Mouse (Mus musculus) inflammation-experienced regulatory T-cells, adult 6 months (primary cell): Measurements from ENCODE around the gene Mtmr14. TPM values are rescaled to one million over a fixed set of nuclear protein-coding genes. Genes with fewer than 3 reads are reported as not detected.

Source experiments
- polyA plus RNA-seq, 3 experiments: library from polyadenylated mRNA; unstranded; fragments of 100-300 nt; shearing (Covaris generic); gene quantifications; one replicate each; pipeline ENCODE4 v1.2.1; 2017

Gene Mtmr14
- polyA plus RNA-seq, 3 experiments from 2014 or later = 12.0 to 18.4 (median 16.2) TPM

Other genes with a start within 250 kb of the Mtmr14 start
- gene Thumpd3, start 191.6 kb upstream of the Mtmr14 start, polyA plus RNA-seq = 100 to 1,000 TPM in 2 of 3 experiments, 10 to 100 TPM in 1; 89.0 to 121 (median 107) TPM
- 10 to 100 TPM; 33.6 to 48.8 (median 47.2) TPM for gene Setd5, start 160.5 kb upstream of the Mtmr14 start, polyA plus RNA-seq
- gene Lhfpl4, start 42.5 kb upstream of the Mtmr14 start, polyA plus RNA-seq = under 1 TPM in 2 of 3 experiments, not detected in 1; 0.84 to 0.95 TPM
- under 1 TPM in 2 of 3 experiments, not detected in 1; 0.21 to 0.22 TPM for gene Cpne9, start 44.5 kb downstream of the Mtmr14 start, polyA plus RNA-seq
- 10 to 100 TPM in 2 of 3 experiments, 1 to 10 TPM in 1; 9.2 to 15.3 (median 13.7) TPM for gene Brpf1, start 69.3 kb downstream of the Mtmr14 start, polyA plus RNA-seq
- 10 to 100 TPM; 12.7 to 23.8 (median 20.9) TPM for gene Ogg1, start 89.1 kb downstream of the Mtmr14 start, polyA plus RNA-seq
- gene Camk1, start 106.1 kb downstream of the Mtmr14 start, polyA plus RNA-seq = 1 to 10 TPM; 1.3 to 2.6 (median 2.2) TPM
- 10 to 100 TPM; 27.5 to 44.5 (median 43.3) TPM for gene Tada3, start 140.0 kb downstream of the Mtmr14 start, polyA plus RNA-seq
- gene Arpc4, start 140.3 kb downstream of the Mtmr14 start, polyA plus RNA-seq = 100 to 1,000 TPM; 516 to 980 (median 581) TPM
- 10 to 100 TPM in 2 of 3 experiments, 1 to 10 TPM in 1; 6.6 to 18.5 (median 16.4) TPM for gene Ttll3, start 151.4 kb downstream of the Mtmr14 start, polyA plus RNA-seq
- gene Rpusd3, start 181.5 kb downstream of the Mtmr14 start, polyA plus RNA-seq = 10 to 100 TPM in 2 of 3 experiments, 1 to 10 TPM in 1; 6.5 to 13.4 (median 12.0) TPM
- gene Cidec, start 197.9 kb downstream of the Mtmr14 start, polyA plus RNA-seq = not detected
- 10 to 100 TPM; 50.3 to 60.1 (median 56.3) TPM for gene Jagn1, start 204.7 kb downstream of the Mtmr14 start, polyA plus RNA-seq
- 1 to 10 TPM in 2 of 3 experiments, under 1 TPM in 1; 0.69 to 8.2 (median 1.9) TPM for gene Il17re, start 220.6 kb downstream of the Mtmr14 start, polyA plus RNA-seq
- under 1 TPM in 2 of 3 experiments, not detected in 1; 0.32 to 0.47 TPM for gene Il17rc, start 233.6 kb downstream of the Mtmr14 start, polyA plus RNA-seq
- gene Creld1, start 245.5 kb downstream of the Mtmr14 start, polyA plus RNA-seq = 1 to 10 TPM; 6.1 to 9.2 (median 8.1) TPM